Mouse (Mus musculus): ENCODE measurements around the gene Polr2h. TPM values are rescaled to one million over a fixed set of nuclear protein-coding genes. Genes with fewer than 3 reads are reported as not detected.
A peak's percentile ranks its signal among the peaks of the same experiment; 100 is the strongest.

Polr2h gene
- total and polyA plus RNA-seq, 3 experiments, result 6.1 to 95.7 (median 17.5) TPM

DNA sequence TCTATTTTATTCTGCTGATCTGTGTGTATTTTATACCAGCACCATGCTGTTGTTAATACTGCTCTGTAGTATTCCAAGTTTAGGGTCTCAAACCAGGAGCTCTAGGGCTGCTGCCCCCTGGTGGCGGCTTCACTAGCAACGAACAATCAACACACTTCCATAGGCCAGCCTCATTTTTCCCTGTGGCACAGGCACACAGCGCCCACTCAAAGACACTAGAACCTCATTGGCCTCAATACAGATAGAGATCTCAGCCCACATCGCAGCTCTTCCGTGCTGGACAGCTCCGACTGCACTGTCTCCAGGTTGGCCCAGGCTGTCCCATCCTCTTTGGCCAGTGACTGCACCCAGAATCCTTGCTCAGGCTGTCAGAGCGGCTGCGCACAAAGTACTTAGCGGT, 47.8 kb downstream of the Polr2h start:
- peak; percentile 15 for DNase-seq (ENCODE audit: low spot score)
- Histone ChIP-seq H3K27me3 (ENCODE audit: insufficient read depth, low read length) (peaks cover 6% of the 10 kb centered on the region; the same call in 1 of the 2 replicates), H3K4me3 (ENCODE audit: low read depth, low read length) (no peak overlapping the region), H3K36me3 (replicated peaks) (no peaks in the 10 kb centered on the region), H3K9me3 (replicated peaks) (no peaks in the 10 kb centered on the region), H3K4me1 (ENCODE audit: insufficient read depth, low read depth, low read length) (peaks cover 3% of the 10 kb centered on the region; the same call in 1 of the 2 replicates)
- TF ChIP-seq POLR2AphosphoS5 (IDR thresholded peaks at IDR 0.05; ENCODE audit: insufficient replicate concordance, low read depth, low read length), result no peak
- peak; percentile 59 for TF ChIP-seq CTCF (IDR thresholded peaks at IDR 0.05; ENCODE audit: low read depth, low read length)
- ATAC-seq (ENCODE audit: extremely low read depth, insufficient number of reproducible peaks, low FRiP score, poor library complexity, severe bottlenecking), result no peak

Other genes starting within 250 kb of the Polr2h start
- gene Eif2b5, start 218.8 kb upstream of the Polr2h start, total RNA-seq (2014; fragmentation: Nextera tagmentation), result 40.5 and 43.6 TPM in 2 replicates
- 105 and 107 TPM in 2 replicates for gene Eif2b5, start 218.8 kb upstream of the Polr2h start, total RNA-seq (2017)
- gene Eif2b5, start 218.8 kb upstream of the Polr2h start, polyA plus RNA-seq (2012), result 24.8 and 25.5 TPM in 2 replicates
- 51.8 and 57.2 TPM in 2 replicates for gene Dvl3, start 200.7 kb upstream of the Polr2h start, total RNA-seq (2014; fragmentation: Nextera tagmentation)
- gene Dvl3, start 200.7 kb upstream of the Polr2h start, total RNA-seq (2017), result 2.8 and 3.0 TPM in 2 replicates
- gene Dvl3, start 200.7 kb upstream of the Polr2h start, polyA plus RNA-seq (2012), result 26.9 and 28.2 TPM in 2 replicates
- 302 and 342 TPM in 2 replicates for gene Ap2m1, start 182.2 kb upstream of the Polr2h start, total RNA-seq (2014; fragmentation: Nextera tagmentation)
- 173 and 186 TPM in 2 replicates for gene Ap2m1, start 182.2 kb upstream of the Polr2h start, total RNA-seq (2017)
- gene Ap2m1, start 182.2 kb upstream of the Polr2h start, polyA plus RNA-seq (2012), result 67.5 and 73.4 TPM in 2 replicates
- gene Abcf3, start 169.1 kb upstream of the Polr2h start, total RNA-seq (2014; fragmentation: Nextera tagmentation), result 34.6 and 35.1 TPM in 2 replicates
- gene Abcf3, start 169.1 kb upstream of the Polr2h start, total RNA-seq (2017), result 66.1 and 70.1 TPM in 2 replicates
- 21.1 and 22.1 TPM in 2 replicates for gene Abcf3, start 169.1 kb upstream of the Polr2h start, polyA plus RNA-seq (2012)
- gene Vwa5b2, start 128.2 kb upstream of the Polr2h start, total RNA-seq (2014; fragmentation: Nextera tagmentation), result not detected in 2 replicates
- gene Vwa5b2, start 128.2 kb upstream of the Polr2h start, total RNA-seq (2017), result 0.29 TPM in 1 of 2 replicates, not detected in the other
- gene Vwa5b2, start 128.2 kb upstream of the Polr2h start, polyA plus RNA-seq (2012), result 0.02 and 0.07 TPM in 2 replicates
- gene Eef1akmt4, start 106.1 kb upstream of the Polr2h start, total RNA-seq (2014; fragmentation: Nextera tagmentation), result 16.4 and 22.1 TPM in 2 replicates
- 9.8 and 11.5 TPM in 2 replicates for gene Eef1akmt4, start 106.1 kb upstream of the Polr2h start, total RNA-seq (2017)
- 6.0 and 8.7 TPM in 2 replicates for gene Eef1akmt4, start 106.1 kb upstream of the Polr2h start, polyA plus RNA-seq (2012)
- not detected in 2 replicates for gene Gm49333, start 106.1 kb upstream of the Polr2h start, total RNA-seq (2014; fragmentation: Nextera tagmentation)
- gene Gm49333, start 106.1 kb upstream of the Polr2h start, total RNA-seq (2017), result not detected in 2 replicates
- not detected in 2 replicates for gene Gm49333, start 106.1 kb upstream of the Polr2h start, polyA plus RNA-seq (2012)
- gene Alg3, start 105.9 kb upstream of the Polr2h start, total RNA-seq (2014; fragmentation: Nextera tagmentation), result 36.3 and 45.6 TPM in 2 replicates
- gene Alg3, start 105.9 kb upstream of the Polr2h start, total RNA-seq (2017), result 9.9 and 12.0 TPM in 2 replicates
- gene Alg3, start 105.9 kb upstream of the Polr2h start, polyA plus RNA-seq (2012), result 5.5 and 12.8 TPM in 2 replicates
- not detected in 2 replicates for gene Camk2n2, start 96.4 kb upstream of the Polr2h start, total RNA-seq (2014; fragmentation: Nextera tagmentation)
- 0.22 and 0.58 TPM in 2 replicates for gene Camk2n2, start 96.4 kb upstream of the Polr2h start, total RNA-seq (2017)
- gene Camk2n2, start 96.4 kb upstream of the Polr2h start, polyA plus RNA-seq (2012), result 1.1 and 1.2 TPM in 2 replicates
- 0.58 TPM in 1 of 2 replicates, not detected in the other for gene Ece2, start 87.8 kb upstream of the Polr2h start, total RNA-seq (2014; fragmentation: Nextera tagmentation)
- gene Ece2, start 87.8 kb upstream of the Polr2h start, total RNA-seq (2017), result 0.12 and 0.16 TPM in 2 replicates
- not detected in 2 replicates for gene Ece2, start 87.8 kb upstream of the Polr2h start, polyA plus RNA-seq (2012)
- 175 and 205 TPM in 2 replicates for gene Psmd2, start 66.0 kb upstream of the Polr2h start, total RNA-seq (2014; fragmentation: Nextera tagmentation)
- 246 and 273 TPM in 2 replicates for gene Psmd2, start 66.0 kb upstream of the Polr2h start, total RNA-seq (2017)
- 349 and 352 TPM in 2 replicates for gene Psmd2, start 66.0 kb upstream of the Polr2h start, polyA plus RNA-seq (2012)
- gene Eif4g1, start 49.4 kb upstream of the Polr2h start, total RNA-seq (2014; fragmentation: Nextera tagmentation), result 325 and 411 TPM in 2 replicates
- 257 and 270 TPM in 2 replicates for gene Eif4g1, start 49.4 kb upstream of the Polr2h start, total RNA-seq (2017)
- gene Eif4g1, start 49.4 kb upstream of the Polr2h start, polyA plus RNA-seq (2012), result 957 and 1,213 TPM in 2 replicates
- gene Fam131a, start 24.4 kb upstream of the Polr2h start, total RNA-seq (2014; fragmentation: Nextera tagmentation), result 3.1 and 3.9 TPM in 2 replicates
- gene Fam131a, start 24.4 kb upstream of the Polr2h start, total RNA-seq (2017), result 1.2 and 2.6 TPM in 2 replicates
- 9.5 and 10.1 TPM in 2 replicates for gene Fam131a, start 24.4 kb upstream of the Polr2h start, polyA plus RNA-seq (2012)
- 25.8 and 26.7 TPM in 2 replicates for gene Clcn2, start 81 bp downstream of the Polr2h start, total RNA-seq (2014; fragmentation: Nextera tagmentation)
- 16.4 and 23.3 TPM in 2 replicates for gene Clcn2, start 81 bp downstream of the Polr2h start, total RNA-seq (2017)
- 32.6 and 55.5 TPM in 2 replicates for gene Clcn2, start 81 bp downstream of the Polr2h start, polyA plus RNA-seq (2012)
- gene Chrd, start 15.5 kb downstream of the Polr2h start, total RNA-seq (2014; fragmentation: Nextera tagmentation), result not detected in 2 replicates
- gene Chrd, start 15.5 kb downstream of the Polr2h start, total RNA-seq (2017), result 0.05 and 0.06 TPM in 2 replicates
- gene Chrd, start 15.5 kb downstream of the Polr2h start, polyA plus RNA-seq (2012), result not detected in 2 replicates
- not detected in 2 replicates for gene Thpo, start 16.8 kb downstream of the Polr2h start, total RNA-seq (2014; fragmentation: Nextera tagmentation)
- not detected in 2 replicates for gene Thpo, start 16.8 kb downstream of the Polr2h start, total RNA-seq (2017)
- not detected in 2 replicates for gene Thpo, start 16.8 kb downstream of the Polr2h start, polyA plus RNA-seq (2012)

Data from G1E (cell line).